12 mouse cellular contexts compared by ENCODE assay signal in the genomic region with DNA sequence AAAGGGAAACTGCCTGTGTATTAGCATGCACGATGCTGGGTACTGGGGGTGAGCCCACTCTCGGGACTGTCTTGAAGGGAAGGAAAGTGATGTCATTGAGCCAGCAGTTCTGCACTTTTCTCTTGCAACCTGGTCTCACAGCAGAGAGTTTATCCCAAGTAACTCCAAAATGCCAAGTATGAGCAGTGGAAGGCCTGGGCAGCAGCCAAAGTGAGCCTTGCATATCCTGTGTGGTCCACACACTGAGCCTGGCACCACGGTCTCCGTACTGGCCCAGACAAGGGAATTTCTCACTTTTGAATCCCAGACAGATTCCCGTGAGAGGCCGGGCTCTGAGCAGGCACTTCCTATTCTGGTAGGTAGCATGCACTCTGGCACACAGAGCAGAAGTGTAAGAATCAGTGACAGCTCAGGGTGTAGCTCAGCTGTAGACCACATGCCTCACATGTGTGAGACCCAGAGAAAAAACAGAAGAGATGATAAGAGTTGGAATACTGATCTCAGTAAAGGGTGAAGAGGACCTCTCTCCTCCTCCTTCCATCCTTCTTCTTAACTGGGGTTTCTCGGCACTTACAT.
DNase-seq lines count a peak whose midpoint lies in the region; ATAC-seq and TF ChIP-seq lines count a peak whose summit lies in the region.
"Had no signal": no experiment of that assay in that cellular context is flagged by ENCODE, and none has a peak within 500 bp of the region (broad histone marks: within the 10 kb centered on the region; RNA-seq: fewer than 3 reads in every experiment).

No protein-coding gene starts in this region.

- 0 out of 2 replicates have a peak, but pooled peaks have one; percentile 10 for ATAC-seq in forebrain, embryonic 11.5 days (replicated peaks; ENCODE audit: low FRiP score)
- ATAC-seq in hindbrain, postnatal 0 days = peak; percentile 22; the same call in 1 of the 2 replicates
- ATAC-seq in hindbrain, embryonic 11.5 days (ENCODE audit: low FRiP score) = no peak
- ATAC-seq in stomach, embryonic 16.5 days (ENCODE audit: insufficient read depth, low FRiP score) = peak; percentile 80

- no peaks in the 10 kb centered on the region for H3K4me1 ChIP-seq in forebrain, embryonic 11.5 days (replicated peaks; ENCODE audit: control insufficient read depth, insufficient read depth, low read length)
- peaks cover 5% of the 10 kb centered on the region; the same call in 1 of the 2 replicates for H3K4me1 ChIP-seq in forebrain, embryonic 10.5 days
- H3K4me1 ChIP-seq in hindbrain, postnatal 0 days (ENCODE audit: insufficient read depth, low read length) = no peaks in the 10 kb centered on the region; the same call in 1 of the 2 replicates
- no peaks in the 10 kb centered on the region for H3K4me1 ChIP-seq in hindbrain, embryonic 11.5 days (replicated peaks; ENCODE audit: control insufficient read depth, insufficient read depth, low read length)
- no peaks in the 10 kb centered on the region for H3K4me1 ChIP-seq in stomach, embryonic 16.5 days (ENCODE audit: control insufficient read depth, insufficient read depth, low read length)

- intact Hi-C loops in gastrocnemius, postnatal 14 days (cut with DNase I; ENCODE audit: low total_unique reads) = no loop called here

- no peak overlapping the region for H3K4me3 ChIP-seq in forebrain, embryonic 11.5 days (ENCODE audit: low read depth, low read length)
- H3K4me3 ChIP-seq in forebrain, embryonic 10.5 days = no peak overlapping the region
- H3K4me3 ChIP-seq in hindbrain, postnatal 0 days (ENCODE audit: low read length) = no peak overlapping the region
- no peak overlapping the region for H3K4me3 ChIP-seq in hindbrain, embryonic 11.5 days (ENCODE audit: low read depth, low read length)
- no peak overlapping the region for H3K4me3 ChIP-seq in stomach, embryonic 16.5 days (replicated peaks; ENCODE audit: low read length)
- H3K4me3 ChIP-seq: limb, embryonic 12.5 days had no signal

- no peak overlapping the region for H3K4me2 ChIP-seq in forebrain, embryonic 11.5 days (ENCODE audit: low read depth, low read length, severe bottlenecking)
- no peak overlapping the region for H3K4me2 ChIP-seq in hindbrain, postnatal 0 days (ENCODE audit: low read depth, low read length)
- no peak overlapping the region for H3K4me2 ChIP-seq in hindbrain, embryonic 11.5 days (replicated peaks; ENCODE audit: low read depth, low read length)
- no peak overlapping the region for H3K4me2 ChIP-seq in stomach, embryonic 16.5 days (ENCODE audit: low read depth, low read length)
- H3K4me2 ChIP-seq: limb, embryonic 12.5 days had no signal

- no peak overlapping the region for H3K9ac ChIP-seq in forebrain, embryonic 11.5 days (ENCODE audit: low read length)
- no peak overlapping the region for H3K9ac ChIP-seq in hindbrain, postnatal 0 days (replicated peaks; ENCODE audit: low read length)
- no peak overlapping the region for H3K9ac ChIP-seq in hindbrain, embryonic 11.5 days (ENCODE audit: low read depth, low read length)
- no peak overlapping the region for H3K9ac ChIP-seq in stomach, embryonic 16.5 days (ENCODE audit: low read length)
- H3K9ac ChIP-seq: limb, embryonic 12.5 days had no signal

- 79% methylated on average over 7 of the region's 7 CpGs for WGBS in forebrain, embryonic 11.5 days
- 80% methylated on average over 7 of the region's 7 CpGs for WGBS in forebrain, embryonic 10.5 days
- WGBS in hindbrain, postnatal 0 days = 34% methylated on average over 7 of the region's 7 CpGs
- WGBS in hindbrain, embryonic 11.5 days = 74% methylated on average over 7 of the region's 7 CpGs
- WGBS in stomach, embryonic 16.5 days = 69% methylated on average over 7 of the region's 7 CpGs

- no peak overlapping the region for H3K27ac ChIP-seq in forebrain, embryonic 11.5 days (ENCODE audit: low read depth, low read length)
- H3K27ac ChIP-seq in forebrain, embryonic 10.5 days = no peak overlapping the region
- no peak overlapping the region for H3K27ac ChIP-seq in hindbrain, postnatal 0 days
- no peak overlapping the region for H3K27ac ChIP-seq in hindbrain, embryonic 11.5 days (ENCODE audit: low read depth, low read length)
- no peak overlapping the region for H3K27ac ChIP-seq in stomach, embryonic 16.5 days (ENCODE audit: low read length)
- H3K27ac ChIP-seq: kidney, postnatal 0 days; limb, embryonic 12.5 days had no signal

- no peak for TF ChIP-seq CTCF in hindbrain, postnatal 0 days (IDR thresholded peaks at IDR 0.05; ENCODE audit: low read depth)

- no peaks in the 10 kb centered on the region for H3K27me3 ChIP-seq in forebrain, embryonic 11.5 days (ENCODE audit: control insufficient read depth, insufficient read depth, low read length)
- no peaks in the 10 kb centered on the region for H3K27me3 ChIP-seq in forebrain, embryonic 10.5 days (ENCODE audit: poor library complexity, severe bottlenecking)
- H3K27me3 ChIP-seq in hindbrain, postnatal 0 days (ENCODE audit: insufficient read depth, low read length) = no peaks in the 10 kb centered on the region
- no peaks in the 10 kb centered on the region for H3K27me3 ChIP-seq in hindbrain, embryonic 11.5 days (ENCODE audit: control insufficient read depth, insufficient read depth, low read length)
- H3K27me3 ChIP-seq in stomach, embryonic 16.5 days (ENCODE audit: control insufficient read depth, insufficient read depth, low read length) = no peaks in the 10 kb centered on the region
- H3K27me3 ChIP-seq: limb, embryonic 12.5 days had no signal

- no peak for DNase-seq in forebrain, embryonic 11.5 days (ENCODE audit: low spot score)
- no peak for DNase-seq in forebrain, embryonic 10.5 days (ENCODE audit: extremely low spot score, low spot score)
- DNase-seq in hindbrain, postnatal 0 days (ENCODE audit: low spot score) = peak; percentile 41
- DNase-seq in hindbrain, embryonic 11.5 days (ENCODE audit: low spot score) = no peak
- DNase-seq in right cerebral cortex, postnatal 10 days (ENCODE audit: low spot score in 2 of 2) = peak; percentile 47 to 58
- DNase-seq in right cerebral cortex, adult 18-20 months = no peak
- no peak for DNase-seq in gastrocnemius, postnatal 14 days
- DNase-seq: cerebellum, adult 9-10 months; thymus, postnatal 4 days had no signal

- no peaks in the 10 kb centered on the region for H3K36me3 ChIP-seq in forebrain, embryonic 11.5 days (ENCODE audit: control insufficient read depth, insufficient read depth, low read length)
- no peaks in the 10 kb centered on the region for H3K36me3 ChIP-seq in forebrain, embryonic 10.5 days (replicated peaks)
- no peaks in the 10 kb centered on the region for H3K36me3 ChIP-seq in hindbrain, postnatal 0 days (ENCODE audit: insufficient read depth, low read length)
- no peaks in the 10 kb centered on the region for H3K36me3 ChIP-seq in hindbrain, embryonic 11.5 days (ENCODE audit: control insufficient read depth, insufficient read depth, low read length)
- H3K36me3 ChIP-seq in stomach, embryonic 16.5 days (ENCODE audit: control insufficient read depth, insufficient read depth, low read length) = no peaks in the 10 kb centered on the region
- H3K36me3 ChIP-seq: limb, embryonic 12.5 days had no signal

- H3K9me3 ChIP-seq in forebrain, embryonic 11.5 days (ENCODE audit: control insufficient read depth, low read length) = no peaks in the 10 kb centered on the region
- no peaks in the 10 kb centered on the region for H3K9me3 ChIP-seq in forebrain, embryonic 10.5 days
- no peaks in the 10 kb centered on the region for H3K9me3 ChIP-seq in hindbrain, postnatal 0 days (ENCODE audit: low read length)
- H3K9me3 ChIP-seq in hindbrain, embryonic 11.5 days (ENCODE audit: control insufficient read depth, low read length) = no peaks in the 10 kb centered on the region
- H3K9me3 ChIP-seq in stomach, embryonic 16.5 days (replicated peaks; ENCODE audit: control insufficient read depth, low read length) = no peaks in the 10 kb centered on the region
- H3K9me3 ChIP-seq: limb, embryonic 12.5 days had no signal

Comparison
In these comparisons a context has a peak if more than half of its experiments do, and no peak if none do; other contexts are left out.
1. DNase-seq: peak in hindbrain, postnatal 0 days (single experiment) and right cerebral cortex, postnatal 10 days (2 of 2); none in forebrain, embryonic 11.5 days (single experiment), forebrain, embryonic 10.5 days (single experiment), hindbrain, embryonic 11.5 days (single experiment), right cerebral cortex, adult 18-20 months (single experiment) and gastrocnemius, postnatal 14 days (single experiment).